Mouse (Mus musculus): ENCODE measurements around the gene Thrb.

Thrb gene

GRCm38 (mm10) chr14:17659686-17660328, at the start of gene Thrb:
Gene Thrb (plus strand): TSS chr14:17660261.
- peak; percentile 24 to 31 for DNase-seq

GRCm38 (mm10) chr14:17621671-17622070, 38.4 kb upstream of the Thrb start:
- DNase-seq, result no peak

- DNase-seq, result no peak
Observed at GRCm38 (mm10) chr14:17623936-17624335, 36.1 kb upstream of the Thrb start.

GRCm38 (mm10) chr14:17629215-17629614, 30.8 kb upstream of the Thrb start:
- DNase-seq, result no peak

- DNase-seq, result peak; percentile 7 to 8
Observed at GRCm38 (mm10) chr14:17632887-17633522, 27.1 kb upstream of the Thrb start.

- DNase-seq, result no peak
Observed at GRCm38 (mm10) chr14:17636971-17637370, 23.1 kb upstream of the Thrb start.

- no peak for DNase-seq
Observed at GRCm38 (mm10) chr14:17641770-17642169, 18.3 kb upstream of the Thrb start.

- DNase-seq, result no peak
Observed at GRCm38 (mm10) chr14:17655084-17655483, 5.0 kb upstream of the Thrb start.

- DNase-seq, result peak; percentile 21 to 24
Observed at GRCm38 (mm10) chr14:17659031-17659430, 1.0 kb upstream of the Thrb start.

- peak; percentile 33 to 44 for DNase-seq
Observed at GRCm38 (mm10) chr14:17660329-17661099, 453 bp downstream of the Thrb start.

- DNase-seq, result peak; percentile 5 to 7
Observed at GRCm38 (mm10) chr14:17661100-17661521, 1.1 kb downstream of the Thrb start.

- DNase-seq, result no peak
Observed at GRCm38 (mm10) chr14:17662087-17662486, 2.0 kb downstream of the Thrb start.

GRCm38 (mm10) chr14:17674335-17674734, 14.3 kb downstream of the Thrb start:
- no peak for DNase-seq

- no peak for DNase-seq
Observed at GRCm38 (mm10) chr14:17675214-17675613, 15.2 kb downstream of the Thrb start.

- DNase-seq, result no peak
Observed at GRCm38 (mm10) chr14:17681479-17681878, 21.4 kb downstream of the Thrb start.

GRCm38 (mm10) chr14:17684881-17685280, 24.8 kb downstream of the Thrb start:
- no peak for DNase-seq

- no peak for DNase-seq
Observed at GRCm38 (mm10) chr14:17685491-17685890, 25.4 kb downstream of the Thrb start.

GRCm38 (mm10) chr14:17686939-17687338, 26.9 kb downstream of the Thrb start:
- no peak for DNase-seq

GRCm38 (mm10) chr14:17691246-17691645, 31.2 kb downstream of the Thrb start:
- DNase-seq, result no peak

- no peak for DNase-seq
Observed at GRCm38 (mm10) chr14:17695526-17695925, 35.5 kb downstream of the Thrb start.

GRCm38 (mm10) chr14:17697920-17698632, 38.0 kb downstream of the Thrb start:
- no peak for DNase-seq

GRCm38 (mm10) chr14:17700228-17700627, 40.2 kb downstream of the Thrb start:
- DNase-seq, result no peak

- DNase-seq, result no peak
Observed at GRCm38 (mm10) chr14:17713297-17713904, 53.3 kb downstream of the Thrb start.
